Mouse (Mus musculus) G1E (cell line): ENCODE results near the gene Gm42957.

ENCODE experiments used
- CTCF ChIP-seq: IDR thresholded peaks from 2 replicates; pipeline ENCODE4 v1.5.1; 2012; ENCODE audit warnings: low read depth, low read length, inconsistent platforms, mixed read lengths
- GATA1 ChIP-seq: IDR thresholded peaks from 2 replicates; pipeline ENCODE4 v1.6.1; 2012; ENCODE audit warnings: borderline replicate concordance, low read length, inconsistent platforms, mixed read lengths
- POLR2AphosphoS5 ChIP-seq: IDR thresholded peaks from 2 replicates; pipeline ENCODE4 v1.6.1; 2012; ENCODE audit warnings: low read depth, low read length, inconsistent platforms; ENCODE audit not compliant: insufficient replicate concordance
- TAL1 ChIP-seq: conservative IDR thresholded peaks from 2 replicates; pipeline ENCODE4 v1.6.1; 2012; ENCODE audit warnings: low read depth, low read length, inconsistent platforms, mixed read lengths

GRCm38 (mm10) chr3:96599411-96599810 lies 35.9 kb upstream of the Gm42957 start:
- TF ChIP-seq CTCF: no peak
- TF ChIP-seq GATA1: no peak
- no peak for TF ChIP-seq TAL1
- no peak for TF ChIP-seq POLR2AphosphoS5
